9 mouse cellular contexts compared by ENCODE assay signal in the genomic region with DNA sequence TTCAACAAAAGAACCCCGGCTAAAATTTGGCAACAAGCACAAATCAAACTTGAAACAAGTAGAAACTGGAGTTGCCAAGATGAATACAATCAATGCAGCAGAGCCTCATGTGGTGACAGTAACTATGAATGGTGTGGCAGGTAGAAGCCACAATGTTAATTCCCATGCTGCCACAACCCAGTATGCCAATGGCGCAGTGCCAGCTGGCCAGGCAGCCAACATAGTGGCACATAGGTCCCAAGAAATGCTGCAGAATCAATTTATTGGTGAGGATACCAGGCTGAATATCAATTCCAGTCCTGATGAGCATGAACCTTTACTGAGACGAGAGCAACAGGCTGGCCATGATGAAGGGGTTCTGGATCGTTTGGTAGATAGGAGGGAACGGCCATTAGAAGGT.
"Had no signal": no experiment of that assay in that cellular context is flagged by ENCODE, and none has a peak within 500 bp of the region (broad histone marks: within the 10 kb centered on the region; RNA-seq: fewer than 3 reads in every experiment).

No protein-coding gene starts in this region.

- DNase-seq: kidney, postnatal 14 days; kidney, postnatal 4 days; liver, embryonic 13.5 days; lung, adult 2 months; lung, postnatal 14 days; lung, postnatal 4 days; midbrain, embryonic 14.5 days; spleen, adult 18-20 months; thymus, postnatal 25 days had no signal
